Mouse (Mus musculus) cerebellum, adult 9-11 months (tissue): ENCODE results near the gene Tspoap1.

ENCODE experiments used
- DNase-seq: peaks from one replicate; pipeline ENCODE4 v3.0.0; 2022

The Tspoap1 gene

DNA sequence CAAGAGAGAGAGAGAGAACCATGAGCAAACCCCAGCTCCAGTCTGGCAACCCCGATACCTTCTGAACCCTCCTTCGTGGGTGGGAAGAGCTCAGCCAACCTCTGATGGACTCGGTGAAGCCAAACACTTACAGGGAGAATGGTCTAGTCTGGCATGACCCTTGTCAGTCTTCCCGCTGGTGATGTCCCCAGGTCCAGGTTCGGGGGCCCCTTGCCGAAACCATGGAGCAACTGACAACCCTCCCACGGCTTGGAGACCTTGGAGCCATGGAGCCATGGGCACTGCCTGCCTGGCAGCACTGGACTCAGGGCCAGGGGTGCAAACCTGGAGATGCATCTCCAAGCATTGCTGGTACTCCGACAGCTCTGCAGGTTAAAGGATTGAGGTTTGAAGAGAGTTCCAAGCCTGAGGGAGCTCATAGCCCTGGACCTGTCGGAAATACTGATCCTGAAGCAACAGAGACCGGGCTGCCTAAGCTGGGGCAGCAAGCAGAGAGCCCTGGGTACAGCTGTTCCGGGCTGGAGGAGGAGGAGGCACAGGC is 910 bp downstream of the Tspoap1 start:
- DNase-seq, result peak; percentile 64

DNA sequence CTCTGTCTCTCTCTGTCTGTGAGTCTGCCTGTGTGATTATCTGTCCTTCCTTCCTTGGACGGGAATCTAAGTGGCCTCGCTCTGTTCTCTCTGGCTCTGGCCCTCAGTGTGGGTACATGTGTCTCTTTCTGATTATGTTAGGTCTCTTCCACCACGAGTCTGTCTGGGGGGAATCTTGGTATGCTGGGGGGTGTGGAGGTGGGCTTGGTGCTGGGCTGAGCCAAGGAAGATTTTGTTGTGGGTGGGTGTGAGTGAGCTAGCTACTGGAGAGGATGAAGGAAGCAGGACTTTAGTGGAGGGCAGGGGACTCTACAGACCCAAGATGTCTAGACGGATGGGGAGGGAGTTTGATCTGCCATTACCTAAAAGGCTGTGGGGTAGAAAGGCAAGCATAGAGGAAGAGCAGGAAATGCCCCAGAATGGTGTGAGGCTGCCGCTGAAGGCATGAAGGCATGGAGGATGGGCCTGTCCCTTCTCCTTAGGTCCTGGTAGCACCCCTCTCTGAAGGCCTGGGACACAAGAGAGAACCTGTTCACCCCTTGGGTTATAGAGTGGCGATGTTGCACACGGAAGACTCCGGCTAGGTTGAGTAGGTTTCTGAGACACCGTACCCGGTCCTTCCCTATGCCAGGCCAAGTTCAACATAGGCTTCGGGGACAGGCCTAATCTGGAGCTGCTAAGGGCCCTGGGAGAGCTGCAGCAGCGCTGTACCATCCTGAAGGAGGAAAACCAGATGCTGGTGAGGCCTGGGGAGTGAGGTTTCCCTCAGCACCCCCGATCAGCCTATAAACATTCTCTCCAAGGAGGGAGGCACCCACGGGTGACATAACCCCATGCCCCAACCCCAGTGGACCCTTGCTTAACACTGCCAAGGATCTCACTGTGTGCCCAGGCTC is 1.7 kb downstream of the Tspoap1 start:
- peak; percentile 51 for DNase-seq

DNA sequence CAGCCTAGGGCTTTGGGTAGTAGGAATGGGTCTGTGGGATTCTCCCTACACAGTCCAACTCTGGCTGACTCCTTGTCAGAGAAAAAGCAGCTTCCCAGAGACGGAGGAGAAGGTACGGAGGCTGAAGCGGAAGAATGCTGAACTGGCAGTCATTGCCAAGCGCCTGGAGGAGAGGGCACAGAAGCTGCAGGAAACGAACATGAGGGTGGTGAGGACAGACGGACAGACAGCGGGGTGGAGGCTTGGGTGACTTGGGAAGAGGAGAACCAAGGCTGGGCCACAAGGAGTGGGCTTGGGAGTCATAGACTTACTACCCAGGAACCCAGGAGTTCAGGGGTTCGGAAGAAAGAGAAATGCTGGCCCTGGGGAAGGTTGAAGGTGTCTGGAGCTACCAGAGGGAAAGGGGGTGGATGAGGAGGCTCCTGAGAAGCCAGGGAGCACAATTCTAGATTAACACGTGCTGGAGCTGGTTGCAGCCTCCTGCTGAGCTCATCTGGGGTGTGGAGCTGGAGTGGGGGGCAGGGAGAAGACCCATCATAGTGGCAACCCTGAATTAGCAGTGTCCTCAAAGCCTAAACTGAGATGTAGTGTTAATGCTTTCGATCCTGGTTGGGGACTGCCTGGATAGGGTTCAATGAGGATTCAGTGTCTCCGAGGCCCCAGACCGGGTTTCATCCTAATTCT is 2.5 kb downstream of the Tspoap1 start:
- DNase-seq, result peak; percentile 66

DNA sequence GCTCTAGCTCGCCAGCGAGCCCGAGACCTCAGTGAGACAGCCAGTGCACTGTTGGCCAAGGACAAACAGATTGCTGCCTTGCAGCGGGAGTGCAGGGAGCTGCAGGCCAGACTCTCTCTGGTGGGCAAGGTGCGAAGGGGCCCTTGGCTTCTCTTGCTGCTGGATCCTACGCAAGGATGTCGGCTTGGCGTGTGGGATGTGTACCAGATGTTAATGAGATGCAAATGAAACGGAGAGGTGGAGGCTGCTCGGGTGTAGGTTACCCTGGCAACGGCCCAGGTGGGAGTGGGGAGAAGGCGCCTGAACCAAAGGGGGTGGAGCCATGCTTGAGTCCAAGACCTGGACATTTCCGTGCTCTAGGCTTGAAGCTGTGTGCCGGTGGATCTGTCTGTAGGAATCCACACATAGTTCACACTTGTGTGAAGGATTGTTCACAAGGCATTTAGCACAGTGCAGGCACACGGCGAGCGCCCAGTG is 3.2 kb downstream of the Tspoap1 start:
- peak; percentile 88 for DNase-seq

DNA sequence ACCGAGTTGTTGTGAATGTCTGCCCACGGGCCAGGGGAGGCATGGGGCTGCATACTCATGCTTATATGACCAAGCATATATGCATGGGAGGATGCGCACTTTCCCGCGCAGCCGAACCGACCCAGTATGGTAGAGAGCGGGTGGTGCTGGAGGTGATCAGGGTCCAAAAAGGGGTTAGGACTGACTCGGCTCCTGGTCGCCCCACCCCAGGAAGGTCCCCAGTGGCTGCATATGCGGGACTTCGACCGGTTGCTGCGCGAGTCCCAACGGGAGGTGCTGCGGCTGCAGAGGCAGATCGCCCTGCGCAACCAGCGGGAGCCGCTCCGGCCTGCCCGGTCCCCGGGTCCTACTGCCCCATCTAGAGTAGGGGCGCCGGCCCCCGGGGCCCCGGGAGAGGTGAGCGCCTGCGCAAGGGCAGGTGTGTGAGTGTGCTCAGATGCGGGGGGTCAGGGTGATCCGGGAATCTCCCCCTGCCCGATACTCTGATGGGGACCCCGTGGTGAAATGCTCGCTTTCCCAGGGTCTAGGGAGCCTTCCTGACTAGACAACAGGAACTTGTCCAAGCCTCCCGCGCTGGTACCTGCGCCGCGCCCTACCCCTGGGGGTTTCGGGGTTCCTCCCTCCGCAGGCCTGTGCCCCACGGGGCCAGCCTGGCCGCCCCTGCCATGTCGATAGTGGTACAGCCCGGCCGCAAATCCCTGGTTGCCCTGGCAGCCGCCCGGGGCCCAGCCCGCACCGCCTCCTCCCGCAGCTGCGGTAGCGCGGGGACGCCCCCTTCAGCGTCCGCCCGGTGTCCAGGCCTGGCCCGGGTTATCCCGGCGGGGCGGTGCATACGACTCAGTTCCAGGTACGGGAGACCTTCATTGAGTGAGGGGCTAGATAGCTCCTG is 3.9 kb downstream of the Tspoap1 start:
- peak; percentile 85 for DNase-seq

DNA sequence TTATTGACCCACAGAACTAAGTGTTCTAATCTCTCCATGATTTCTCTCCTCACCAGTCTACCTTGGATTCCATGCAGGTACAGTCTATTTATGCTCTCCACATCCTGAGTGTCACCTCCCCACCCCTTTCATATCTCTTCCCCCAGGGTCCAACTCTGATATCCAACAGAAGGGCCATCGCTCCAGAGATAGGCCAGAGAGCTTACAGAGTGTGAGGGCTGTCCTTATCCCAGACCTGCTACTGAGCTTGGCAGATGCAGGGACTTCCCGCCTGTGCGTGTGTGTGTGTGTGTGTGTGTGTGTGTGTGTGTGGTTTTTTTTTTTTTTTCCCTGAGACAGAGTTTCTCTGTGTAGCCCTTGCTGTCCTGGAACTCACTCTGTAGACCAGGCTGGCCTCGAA is 8.4 kb downstream of the Tspoap1 start:
- DNase-seq, result no peak

DNA sequence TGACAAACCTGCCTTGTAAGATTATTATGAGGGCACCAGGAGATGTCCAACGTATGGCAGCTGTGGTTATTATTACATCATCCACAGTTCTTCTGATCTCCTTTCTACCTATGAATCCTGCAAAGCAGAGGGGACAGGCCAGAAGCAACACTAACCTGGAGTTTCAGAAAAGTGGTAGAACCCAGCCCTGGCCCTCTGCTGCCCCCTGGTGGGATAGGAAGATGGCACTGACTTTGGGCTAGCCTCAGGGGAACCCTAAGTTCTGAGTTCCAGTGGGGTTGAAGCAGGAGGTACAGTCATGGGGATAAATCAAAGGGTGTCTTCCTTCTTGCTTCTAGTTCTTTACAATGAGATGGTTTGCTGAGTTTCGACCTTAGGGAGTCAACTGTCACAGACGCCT is 10.6 kb downstream of the Tspoap1 start:
- peak; percentile 63 for DNase-seq

DNA sequence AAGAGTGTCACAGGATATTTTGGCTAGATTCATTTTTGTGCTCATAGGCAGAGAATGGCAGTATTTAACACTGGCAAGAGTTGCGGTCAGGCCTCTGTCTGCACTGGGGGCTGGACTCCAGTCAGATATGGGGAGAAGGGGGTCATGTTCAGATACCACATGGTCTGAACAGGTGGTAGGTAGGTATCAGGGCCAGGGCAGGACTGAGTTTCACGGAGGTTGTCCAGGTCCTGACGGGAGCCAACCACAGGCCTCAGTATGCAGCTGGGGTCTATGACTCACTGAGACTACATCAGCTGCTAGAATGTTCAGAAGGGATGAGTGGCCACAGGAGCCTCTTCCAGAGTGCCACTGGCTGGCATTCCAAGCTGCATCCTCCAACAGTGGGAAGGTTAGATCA is 12.0 kb downstream of the Tspoap1 start:
- no peak for DNase-seq

DNA sequence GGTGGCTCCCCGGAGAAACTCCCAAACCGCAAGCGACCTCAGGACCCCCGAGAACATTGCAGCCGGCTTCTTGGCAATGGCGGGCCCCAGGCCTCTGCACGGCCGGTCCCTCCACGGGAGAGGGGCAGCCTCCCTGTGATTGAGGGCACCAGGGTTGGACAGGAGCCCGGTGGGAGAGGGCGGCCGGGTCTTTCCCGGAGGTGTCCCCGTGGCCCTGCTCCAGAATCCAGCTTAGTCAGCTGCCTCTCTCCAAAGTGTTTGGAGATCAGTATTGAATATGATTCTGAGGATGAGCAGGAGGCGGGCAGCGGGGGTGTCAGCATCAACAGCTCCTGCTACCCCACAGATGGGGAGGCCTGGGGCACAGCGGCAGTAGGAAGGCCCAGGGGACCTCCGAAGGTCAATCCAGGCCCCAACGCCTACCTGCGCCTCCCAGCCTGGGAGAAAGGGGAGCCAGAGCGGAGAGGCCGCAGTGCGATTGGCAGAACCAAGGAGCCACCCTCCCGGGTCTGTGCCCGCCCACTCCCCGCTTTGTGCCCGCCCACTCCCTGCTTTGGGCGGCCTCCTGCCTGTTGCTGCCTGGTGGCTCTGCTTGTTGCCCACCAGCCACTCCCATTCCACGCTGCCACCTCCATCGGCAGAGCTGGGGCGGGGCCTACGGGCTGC is 17.9 kb downstream of the Tspoap1 start:
- peak; percentile 94 for DNase-seq

DNA sequence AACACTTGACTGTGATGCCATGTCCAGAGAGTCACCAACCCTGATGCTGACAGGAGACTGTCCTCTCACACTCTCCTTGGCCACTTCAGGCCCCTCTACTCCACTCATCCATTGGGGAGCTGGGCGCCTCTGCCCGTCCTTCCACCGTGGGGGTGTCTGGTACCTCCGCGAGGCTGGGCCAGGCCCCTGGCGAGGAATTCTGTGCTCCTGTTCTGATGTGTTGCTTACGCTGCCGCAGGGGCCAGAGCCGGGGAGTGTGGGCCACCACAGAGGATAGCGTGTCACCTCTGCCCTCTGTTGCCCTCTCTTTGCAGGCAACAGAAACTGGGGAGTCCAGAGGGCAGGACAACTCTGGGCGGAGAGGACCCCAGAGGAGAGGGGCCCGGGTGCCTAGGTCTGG is 18.6 kb downstream of the Tspoap1 start:
- DNase-seq, result no peak

DNA sequence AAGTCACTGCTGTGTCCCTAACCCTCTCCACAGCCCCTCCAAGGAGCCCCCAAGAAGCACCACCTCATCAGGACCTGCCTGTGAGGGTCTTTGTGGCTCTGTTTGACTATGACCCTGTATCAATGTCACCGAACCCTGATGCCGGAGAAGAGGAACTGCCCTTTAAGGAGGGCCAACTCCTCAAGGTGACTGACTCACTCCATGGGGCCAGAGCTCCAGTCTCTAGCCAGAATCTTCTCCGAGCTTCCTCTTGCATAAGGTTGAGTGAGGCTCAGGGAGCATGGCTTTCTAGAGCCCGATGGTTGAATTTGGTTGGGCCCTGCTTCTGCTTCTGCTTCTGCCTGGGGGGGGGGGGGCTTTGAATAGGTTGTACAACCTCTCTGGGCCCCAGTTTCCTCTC is 19.1 kb downstream of the Tspoap1 start:
- peak; percentile 46 for DNase-seq

DNA sequence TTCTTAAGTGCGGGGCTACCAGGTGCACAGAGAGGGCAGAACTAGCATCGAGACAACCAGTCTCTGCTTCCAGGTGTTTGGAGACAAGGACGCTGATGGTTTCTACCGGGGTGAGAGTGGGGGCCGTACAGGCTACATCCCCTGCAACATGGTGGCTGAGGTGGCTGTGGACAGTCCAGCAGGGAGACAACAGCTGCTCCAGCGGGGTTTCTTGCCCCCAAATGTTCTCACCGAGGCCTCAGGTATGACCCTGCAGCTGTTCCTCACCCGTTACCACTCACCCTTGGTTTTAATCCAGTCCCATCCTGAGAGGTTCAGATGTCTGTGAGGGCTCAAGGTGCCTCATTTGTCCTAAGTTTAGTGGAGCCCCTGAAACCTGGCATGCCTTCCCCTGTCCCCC is 19.8 kb downstream of the Tspoap1 start:
- DNase-seq, result no peak

DNA sequence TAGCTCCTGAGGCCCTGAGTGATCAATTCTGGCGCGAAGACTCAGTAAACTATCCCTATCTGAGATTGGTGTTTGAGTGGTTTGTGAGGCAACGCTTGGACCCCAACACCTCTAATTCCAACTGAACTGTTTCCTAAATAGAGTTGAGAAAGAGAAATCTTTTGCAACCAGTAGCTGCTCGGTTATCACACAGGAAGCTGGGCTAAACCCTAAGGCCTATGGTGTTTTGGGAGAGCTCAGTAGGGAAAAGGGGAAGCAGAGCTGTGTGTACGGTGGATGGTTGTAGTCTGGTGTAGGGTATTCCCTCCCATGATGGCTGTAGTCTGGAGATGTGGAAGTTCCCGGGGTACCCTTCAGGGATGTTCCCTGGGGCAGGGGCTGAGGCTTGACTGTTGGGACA is 29.7 kb downstream of the Tspoap1 start:
- DNase-seq, result no peak

DNA sequence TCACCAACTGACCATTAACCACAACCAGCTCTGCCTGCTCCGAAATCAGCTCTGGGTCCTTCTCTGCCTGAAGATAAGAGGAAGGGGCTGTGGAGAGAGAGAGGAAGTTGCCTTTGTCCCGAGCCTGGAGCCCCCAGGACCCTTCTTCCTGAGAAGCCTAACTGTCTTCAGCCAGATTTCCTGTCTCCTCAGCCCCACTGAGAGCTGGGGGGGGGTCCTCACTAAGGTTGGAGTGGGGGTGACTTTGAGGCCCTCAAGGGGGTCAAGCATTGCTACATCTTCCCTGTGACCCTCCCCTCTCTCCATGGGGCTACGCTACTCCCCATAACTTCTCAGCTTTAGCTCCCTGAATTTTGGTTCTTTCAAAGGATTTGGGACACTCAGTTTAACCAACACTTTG is 33.1 kb downstream of the Tspoap1 start, which contains the start of gene Mpo:
Mpo (plus strand) TSS at position 122 of the 400 bp plus-strand sequence.
- DNase-seq, result no peak

DNA sequence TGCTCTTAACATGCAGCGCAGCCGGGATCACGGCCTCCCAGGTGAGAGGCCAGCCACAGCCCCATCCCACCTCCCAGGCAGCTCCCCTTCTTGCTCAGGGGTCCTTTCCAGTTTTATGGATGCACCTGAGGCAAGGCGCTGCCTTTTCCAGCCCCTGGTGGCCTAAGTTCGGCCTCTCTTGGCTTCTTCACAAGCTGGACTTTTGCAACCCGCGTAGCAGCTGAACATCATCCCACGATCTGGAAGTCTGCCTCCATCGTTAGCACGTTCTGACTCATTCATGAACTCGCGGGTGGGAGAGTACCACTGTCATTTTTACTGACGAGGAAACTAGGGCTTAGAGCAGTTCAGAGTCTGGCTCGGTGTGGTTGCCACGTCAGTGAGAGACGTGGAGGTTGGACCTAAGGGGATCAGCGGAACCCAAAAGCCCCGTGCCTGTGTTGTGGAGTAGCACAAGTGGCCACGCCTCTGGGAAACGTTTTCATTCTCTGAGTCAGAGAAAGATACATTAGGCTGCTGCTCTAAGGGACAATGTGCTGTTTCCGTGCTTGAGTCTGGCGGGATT is 41.5 kb downstream of the Tspoap1 start:
- DNase-seq, result no peak

DNA sequence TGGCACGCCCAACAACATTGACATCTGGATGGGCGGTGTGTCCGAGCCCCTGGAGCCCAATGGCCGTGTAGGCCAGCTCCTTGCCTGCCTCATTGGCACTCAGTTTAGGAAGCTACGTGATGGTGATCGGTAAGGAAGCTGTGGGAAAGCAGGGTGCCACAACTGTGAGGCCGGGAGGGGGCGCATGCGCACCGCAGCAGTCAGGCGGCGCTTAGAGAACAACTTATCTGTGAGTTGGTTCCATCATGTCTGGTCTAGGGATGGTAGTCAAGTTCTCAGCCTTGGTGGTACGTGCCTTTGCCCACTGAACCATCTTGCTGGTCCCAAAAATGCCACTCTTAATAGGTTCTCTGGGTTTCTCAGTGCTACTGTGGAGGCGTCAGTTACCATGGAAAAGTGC is 42.3 kb downstream of the Tspoap1 start:
- DNase-seq, result no peak

DNA sequence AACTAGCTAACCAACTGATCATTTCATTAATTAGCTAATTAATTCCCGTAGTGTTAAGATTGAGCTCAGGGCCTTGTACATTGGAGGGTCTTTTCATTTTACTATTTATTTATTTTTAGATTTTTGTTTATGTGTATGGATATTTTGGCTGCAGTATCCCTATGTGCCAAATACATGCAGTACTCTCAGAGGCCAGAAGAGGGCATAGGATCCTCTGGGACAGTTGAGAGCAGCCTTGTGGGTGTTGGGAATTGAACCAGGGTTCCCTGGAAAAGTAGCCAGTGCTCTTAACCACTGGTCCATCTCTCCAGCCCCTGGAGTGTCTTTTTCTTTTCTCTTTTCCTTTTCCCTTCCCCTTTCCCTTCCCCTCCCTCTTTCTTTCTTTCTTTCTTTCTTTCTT is 45.1 kb downstream of the Tspoap1 start:
- DNase-seq, result no peak

DNA sequence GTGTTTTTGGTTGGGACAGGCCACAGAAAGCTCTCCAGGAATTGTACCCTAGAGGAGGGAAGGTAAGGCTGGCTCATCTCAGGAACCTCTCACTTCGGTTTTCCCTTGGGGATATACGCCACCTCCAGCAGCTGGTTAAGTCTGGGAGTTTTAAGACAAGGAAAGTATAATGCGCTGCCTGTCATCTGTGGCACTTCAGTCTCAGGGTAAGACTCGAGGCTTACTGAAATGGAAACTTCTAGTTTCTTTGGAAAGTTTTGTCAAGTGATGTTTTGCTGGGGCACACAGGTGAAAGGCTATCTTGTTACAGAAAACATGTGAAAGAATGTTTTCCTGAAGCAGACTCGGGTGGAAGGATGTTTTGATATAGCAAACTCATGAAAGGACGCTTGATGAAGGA is 47.1 kb downstream of the Tspoap1 start:
- DNase-seq, result no peak

DNA sequence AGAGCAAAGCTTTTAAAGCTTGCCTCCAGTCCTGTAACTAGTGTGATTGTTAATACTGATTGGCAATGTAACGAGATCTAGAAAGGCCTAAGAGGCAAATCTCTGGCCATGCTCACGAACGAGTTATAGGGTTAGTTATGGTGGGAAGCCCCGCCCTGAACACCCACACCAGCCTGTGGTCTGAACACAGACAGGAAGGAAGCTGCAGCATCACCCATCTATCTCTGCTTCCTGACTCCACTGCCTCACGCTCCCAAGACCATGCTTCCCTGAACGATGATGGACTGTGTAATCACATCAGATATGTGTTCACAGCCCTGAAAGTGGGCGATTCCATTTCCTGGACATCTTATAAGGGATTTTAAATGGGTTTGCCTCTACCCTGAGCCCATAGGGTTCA is 47.9 kb downstream of the Tspoap1 start:
- DNase-seq, result no peak

DNA sequence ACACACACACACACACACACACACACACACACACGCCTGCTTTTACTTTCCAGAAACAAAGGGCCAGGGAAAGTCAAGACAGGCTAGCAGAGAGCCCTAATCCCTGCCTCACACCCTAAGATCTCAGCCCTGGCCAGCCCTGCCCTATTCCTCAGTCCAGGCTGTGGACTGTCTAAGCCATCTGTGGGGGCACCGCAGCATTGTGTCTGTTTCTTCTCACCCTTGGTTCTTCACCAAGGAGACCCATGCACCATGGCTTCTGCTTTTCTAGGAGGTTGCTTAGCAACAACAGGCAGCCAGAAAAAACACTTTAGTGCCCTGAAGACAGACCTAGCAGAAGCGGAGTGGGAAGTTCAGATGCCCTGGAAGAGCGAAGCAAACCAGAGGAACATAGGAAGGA is 51.1 kb downstream of the Tspoap1 start:
- no peak for DNase-seq

DNA sequence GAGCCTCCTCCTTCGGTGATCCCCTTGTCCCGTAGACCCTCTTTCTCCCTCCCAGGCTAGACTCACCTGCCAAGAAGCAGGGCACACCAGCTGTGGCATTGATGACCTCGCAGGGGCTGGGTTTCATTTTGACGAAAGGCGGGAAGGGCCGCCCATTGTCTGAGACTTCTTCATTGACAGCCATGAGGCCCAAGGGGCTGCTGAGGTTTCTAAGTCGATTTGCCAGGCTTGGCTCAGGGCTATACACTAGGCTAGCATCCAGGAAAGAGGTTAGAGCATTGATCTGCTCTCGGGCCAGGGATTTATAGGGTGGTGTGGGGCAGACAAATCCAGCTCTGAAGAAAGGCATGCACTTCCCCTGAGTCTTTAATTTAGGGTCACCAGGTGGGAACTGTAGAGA is 54.5 kb downstream of the Tspoap1 start:
- DNase-seq, result no peak
